Mouse (Mus musculus): ENCODE measurements around the gene Pde6c.

GRCm38 (mm10) chr19:38223356-38223904 lies 90.8 kb downstream of the Pde6c start:
- TF ChIP-seq POLR2A (IDR thresholded peaks at IDR 0.05; ENCODE audit: extremely low read depth, insufficient read depth, low read length) = 0 out of 2 replicates have a peak, but pooled peaks have one; percentile 27
- no peak for TF ChIP-seq CTCF (IDR thresholded peaks at IDR 0.05; ENCODE audit: extremely low read depth, insufficient read depth, low read length)

Data from cortical plate, adult 2 months (tissue).